Mouse (Mus musculus) granulocyte monocyte progenitor cell, adult 5-6 weeks (primary cell): ENCODE data around the gene Gga1. TPM values are rescaled to one million over a fixed set of nuclear protein-coding genes. Genes with fewer than 3 reads are reported as not detected.
A peak's percentile ranks its signal among the peaks of the same experiment; 100 is the strongest.

Experiments used
- ATAC-seq: replicated peaks from 2 replicates; pipeline ENCODE4 v1.8.0; 2016; ENCODE audit warnings: mild to moderate bottlenecking, moderate TSS enrichment, inconsistent platforms; ENCODE audit not compliant: poor library complexity, severe bottlenecking
- total RNA-seq, 2 experiments: library from RNA; stranded (forward) in 1 of 2; stranded (reverse) in 1 of 2; fragments of 200-712, 200-1000 nt in 1 of 2; fragments of >200 nt in 1 of 2; fragmentation: Nextera tagmentation in 1 of 2; gene quantifications; 2 replicates each; pipeline ENCODE4 v1.2.3; 2014 to 2017

Gga1 gene
- total RNA-seq (2014; fragmentation: Nextera tagmentation), result 46.3 and 48.6 TPM in 2 replicates
- 13.9 and 17.6 TPM in 2 replicates for total RNA-seq (2017)

- ATAC-seq, result peak; percentile 55
These were observed at the start of gene Gga1 for GRCm38 (mm10) chr15:78876991-78877809. TSS of gene Gga1 (plus strand) at chr15:78877190.

GRCm38 (mm10) chr15:78828315-78828714 is 48.7 kb upstream of the Gga1 start:
- no peak for ATAC-seq

- no peak for ATAC-seq
These were observed 47.4 kb upstream of the Gga1 start for GRCm38 (mm10) chr15:78829636-78830035.

GRCm38 (mm10) chr15:78830742-78831719 is 46.0 kb upstream of the Gga1 start:
- ATAC-seq, result no peak

- no peak for ATAC-seq
These were observed 45.0 kb upstream of the Gga1 start for GRCm38 (mm10) chr15:78831720-78832657.

GRCm38 (mm10) chr15:78832701-78833123 is 44.3 kb upstream of the Gga1 start:
- no peak for ATAC-seq

- no peak for ATAC-seq
These were observed 43.4 kb upstream of the Gga1 start for GRCm38 (mm10) chr15:78833582-78833981.

- no peak for ATAC-seq
These were observed 42.6 kb upstream of the Gga1 start for GRCm38 (mm10) chr15:78834233-78835005.

- ATAC-seq, result no peak
These were observed 41.5 kb upstream of the Gga1 start for GRCm38 (mm10) chr15:78835200-78836085.

GRCm38 (mm10) chr15:78836086-78836621 is 40.8 kb upstream of the Gga1 start:
- ATAC-seq, result no peak

GRCm38 (mm10) chr15:78839744-78840143 is 37.2 kb upstream of the Gga1 start:
- ATAC-seq, result no peak

GRCm38 (mm10) chr15:78840241-78840640 is 36.7 kb upstream of the Gga1 start:
- ATAC-seq, result no peak

- no peak for ATAC-seq
These were observed 36.2 kb upstream of the Gga1 start for GRCm38 (mm10) chr15:78840751-78841150.

- no peak for ATAC-seq
These were observed 35.7 kb upstream of the Gga1 start for GRCm38 (mm10) chr15:78841161-78841790.

GRCm38 (mm10) chr15:78842371-78843163 is 34.4 kb upstream of the Gga1 start, which contains the start of gene Cdc42ep1:
TSS of gene Cdc42ep1 (plus strand) at chr15:78842624.
- peak; percentile 24 for ATAC-seq
